Mouse (Mus musculus): Measurements from ENCODE around the gene Tjp3. TPM values are rescaled to one million over a fixed set of nuclear protein-coding genes. Genes with fewer than 3 reads are reported as not detected.
"Not testable (repeated sequence)": the region's sequence is repeated elsewhere in the genome, so short reads cannot be mapped to it uniquely, and the experiment has no call there.

The Tjp3 gene
- polyA plus RNA-seq, 1 experiment: 3.0 TPM

- no peaks in the 10 kb centered on the region for H3K4me1 ChIP-seq (ENCODE audit: control insufficient read depth, insufficient read depth, low read length)
- TF ChIP-seq CTCF (IDR thresholded peaks at IDR 0.05; ENCODE audit: control insufficient read depth, insufficient read depth, low read length) (no peak), POLR2A (IDR thresholded peaks at IDR 0.05; ENCODE audit: borderline replicate concordance, control insufficient read depth, low read depth, low read length) (no peak)
- H3K4me3 ChIP-seq (replicated peaks; ENCODE audit: control insufficient read depth, low read depth, low read length): no peak overlapping the region
- H3K27ac ChIP-seq (ENCODE audit: control insufficient read depth, insufficient read depth, low read depth, low read length, poor library complexity): no peak overlapping the region
- WGBS: 9% methylated on average over 20 of the region's 20 CpGs
Observed at GRCm38 (mm10) chr10:81229735-81230437, 61.5 kb downstream of the Tjp3 start.

GRCm38 (mm10) chr10:81223731-81224130, 67.7 kb downstream of the Tjp3 start:
- H3K27ac ChIP-seq (ENCODE audit: control insufficient read depth, insufficient read depth, low read depth, low read length, poor library complexity); H3K4me3 ChIP-seq (replicated peaks; ENCODE audit: control insufficient read depth, low read depth, low read length); H3K4me1 ChIP-seq (ENCODE audit: control insufficient read depth, insufficient read depth, low read length): not testable (repeated sequence)
- WGBS: 68% methylated on average over 2 of the region's 2 CpGs

Other genes with a start within 250 kb of the Tjp3 start
- 26.2 and 52.3 TPM in 2 replicates for gene Sgta, start 231.4 kb downstream of the Tjp3 start, polyA plus RNA-seq (2011; ENCODE audit: insufficient read depth, insufficient read length, low replicate concordance, missing spikeins)
- 10.3 and 16.7 TPM in 2 replicates for gene Thop1, start 221.5 kb downstream of the Tjp3 start, polyA plus RNA-seq (2011; ENCODE audit: insufficient read depth, insufficient read length, low replicate concordance, missing spikeins)
- gene Creb3l3, start 192.7 kb downstream of the Tjp3 start, polyA plus RNA-seq (2011; ENCODE audit: insufficient read depth, insufficient read length, low replicate concordance, missing spikeins): 0.87 TPM in 1 of 2 replicates, not detected in the other
- 57.6 and 108 TPM in 2 replicates for gene Map2k2, start 185.7 kb downstream of the Tjp3 start, polyA plus RNA-seq (2011; ENCODE audit: insufficient read depth, insufficient read length, low replicate concordance, missing spikeins)
- 28.2 and 31.0 TPM in 2 replicates for gene Zbtb7a, start 156.4 kb downstream of the Tjp3 start, polyA plus RNA-seq (2011; ENCODE audit: insufficient read depth, insufficient read length, low replicate concordance, missing spikeins)
- gene Pias4, start 123.7 kb downstream of the Tjp3 start, polyA plus RNA-seq (2011; ENCODE audit: insufficient read depth, insufficient read length, low replicate concordance, missing spikeins): 11.1 and 29.0 TPM in 2 replicates
- gene Eef2, start 115.0 kb downstream of the Tjp3 start, polyA plus RNA-seq (2011; ENCODE audit: insufficient read depth, insufficient read length, low replicate concordance, missing spikeins): 347 and 468 TPM in 2 replicates
- 7.2 and 23.2 TPM in 2 replicates for gene Dapk3, start 108.6 kb downstream of the Tjp3 start, polyA plus RNA-seq (2011; ENCODE audit: insufficient read depth, insufficient read length, low replicate concordance, missing spikeins)
- gene 4930442H23Rik, start 107.7 kb downstream of the Tjp3 start, polyA plus RNA-seq (2011; ENCODE audit: insufficient read depth, insufficient read length, low replicate concordance, missing spikeins): not detected in 2 replicates
- not detected in 2 replicates for gene Nmrk2, start 89.5 kb downstream of the Tjp3 start, polyA plus RNA-seq (2011; ENCODE audit: insufficient read depth, insufficient read length, low replicate concordance, missing spikeins)
- not detected in 2 replicates for gene Atcay, start 60.7 kb downstream of the Tjp3 start, polyA plus RNA-seq (2011; ENCODE audit: insufficient read depth, insufficient read length, low replicate concordance, missing spikeins)
- gene Zfr2, start 58.4 kb downstream of the Tjp3 start, polyA plus RNA-seq (2011; ENCODE audit: insufficient read depth, insufficient read length, low replicate concordance, missing spikeins): 0.32 and 2.5 TPM in 2 replicates
- 11.9 and 18.9 TPM in 2 replicates for gene Matk, start 38.6 kb downstream of the Tjp3 start, polyA plus RNA-seq (2011; ENCODE audit: insufficient read depth, insufficient read length, low replicate concordance, missing spikeins)
- 34.4 and 75.4 TPM in 2 replicates for gene Mrpl54, start 24.6 kb downstream of the Tjp3 start, polyA plus RNA-seq (2011; ENCODE audit: insufficient read depth, insufficient read length, low replicate concordance, missing spikeins)
- 14.6 and 32.8 TPM in 2 replicates for gene Apba3, start 24.6 kb downstream of the Tjp3 start, polyA plus RNA-seq (2011; ENCODE audit: insufficient read depth, insufficient read length, low replicate concordance, missing spikeins)
- 31.2 and 62.2 TPM in 2 replicates for gene Pip5k1c, start 1.4 kb upstream of the Tjp3 start, polyA plus RNA-seq (2011; ENCODE audit: insufficient read depth, insufficient read length, low replicate concordance, missing spikeins)
- 24.0 and 36.6 TPM in 2 replicates for gene Cactin, start 29.5 kb upstream of the Tjp3 start, polyA plus RNA-seq (2011; ENCODE audit: insufficient read depth, insufficient read length, low replicate concordance, missing spikeins)
- gene Tbxa2r, start 37.1 kb upstream of the Tjp3 start, polyA plus RNA-seq (2011; ENCODE audit: insufficient read depth, insufficient read length, low replicate concordance, missing spikeins): 3.3 and 7.9 TPM in 2 replicates
- not detected in 2 replicates for gene Gipc3, start 51.7 kb upstream of the Tjp3 start, polyA plus RNA-seq (2011; ENCODE audit: insufficient read depth, insufficient read length, low replicate concordance, missing spikeins)
- gene Hmg20b, start 58.9 kb upstream of the Tjp3 start, polyA plus RNA-seq (2011; ENCODE audit: insufficient read depth, insufficient read length, low replicate concordance, missing spikeins): 56.9 and 60.7 TPM in 2 replicates
- 11.0 and 14.3 TPM in 2 replicates for gene Mfsd12, start 65.9 kb upstream of the Tjp3 start, polyA plus RNA-seq (2011; ENCODE audit: insufficient read depth, insufficient read length, low replicate concordance, missing spikeins)
- 4.5 and 12.3 TPM in 2 replicates for gene 4930404N11Rik, start 74.2 kb upstream of the Tjp3 start, polyA plus RNA-seq (2011; ENCODE audit: insufficient read depth, insufficient read length, low replicate concordance, missing spikeins)
- 126 and 131 TPM in 2 replicates for gene Fzr1, start 86.9 kb upstream of the Tjp3 start, polyA plus RNA-seq (2011; ENCODE audit: insufficient read depth, insufficient read length, low replicate concordance, missing spikeins)
- 14.6 and 23.0 TPM in 2 replicates for gene Dohh, start 92.8 kb upstream of the Tjp3 start, polyA plus RNA-seq (2011; ENCODE audit: insufficient read depth, insufficient read length, low replicate concordance, missing spikeins)
- 3.4 and 4.3 TPM in 2 replicates for gene Gm48551, start 92.9 kb upstream of the Tjp3 start, polyA plus RNA-seq (2011; ENCODE audit: insufficient read depth, insufficient read length, low replicate concordance, missing spikeins)
- gene Gm48552, start 97.4 kb upstream of the Tjp3 start, polyA plus RNA-seq (2011; ENCODE audit: insufficient read depth, insufficient read length, low replicate concordance, missing spikeins): not detected in 2 replicates
- 7.9 and 18.0 TPM in 2 replicates for gene Smim24, start 101.5 kb upstream of the Tjp3 start, polyA plus RNA-seq (2011; ENCODE audit: insufficient read depth, insufficient read length, low replicate concordance, missing spikeins)
- 5.1 and 14.5 TPM in 2 replicates for gene Nfic, start 164.1 kb upstream of the Tjp3 start, polyA plus RNA-seq (2011; ENCODE audit: insufficient read depth, insufficient read length, low replicate concordance, missing spikeins)
- gene Celf5, start 191.1 kb upstream of the Tjp3 start, polyA plus RNA-seq (2011; ENCODE audit: insufficient read depth, insufficient read length, low replicate concordance, missing spikeins): 0.72 TPM in 1 of 2 replicates, not detected in the other
- 30.2 and 61.0 TPM in 2 replicates for gene Ncln, start 204.8 kb upstream of the Tjp3 start, polyA plus RNA-seq (2011; ENCODE audit: insufficient read depth, insufficient read length, low replicate concordance, missing spikeins)
- 7.6 and 15.8 TPM in 2 replicates for gene S1pr4, start 208.6 kb upstream of the Tjp3 start, polyA plus RNA-seq (2011; ENCODE audit: insufficient read depth, insufficient read length, low replicate concordance, missing spikeins)
- gene Gna15, start 232.6 kb upstream of the Tjp3 start, polyA plus RNA-seq (2011; ENCODE audit: insufficient read depth, insufficient read length, low replicate concordance, missing spikeins): 5.4 and 9.4 TPM in 2 replicates

All from bone marrow, adult 2 months (tissue).